Mouse (Mus musculus): ENCODE measurements at regions not wholly inside any gene's neighbourhood (a gene's known extent, or its start where the extent isn't known, plus 50 kb on each side); places are given as distances from the start of the nearest gene placed in this dataset.

DNA sequence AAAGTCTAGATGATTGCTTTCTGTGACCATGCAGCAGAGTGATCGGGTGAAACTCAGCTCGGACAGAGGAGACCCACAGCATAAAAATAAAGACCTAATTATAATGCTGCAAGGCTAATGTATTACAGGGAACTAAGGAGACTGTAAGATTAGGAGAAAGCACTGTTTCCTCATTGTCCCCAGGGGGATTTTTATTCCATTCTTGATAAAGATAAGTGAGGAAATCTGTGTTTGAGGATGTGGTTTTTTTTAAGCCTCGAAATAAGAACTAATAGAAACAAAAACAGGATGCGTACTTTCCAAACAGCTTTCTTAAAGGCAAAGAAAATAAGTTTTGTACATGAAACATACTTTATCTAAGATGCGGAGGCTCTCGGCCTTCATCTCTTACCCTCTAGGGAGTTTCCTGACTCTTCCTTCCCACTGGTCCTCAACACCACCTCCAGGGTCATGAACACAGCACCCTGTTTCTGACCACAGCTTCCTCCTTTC, 94.8 kb downstream of the Hs3st3b1 start:
- no peak for DNase-seq (ENCODE audit: low read depth, low spot score)

DNA sequence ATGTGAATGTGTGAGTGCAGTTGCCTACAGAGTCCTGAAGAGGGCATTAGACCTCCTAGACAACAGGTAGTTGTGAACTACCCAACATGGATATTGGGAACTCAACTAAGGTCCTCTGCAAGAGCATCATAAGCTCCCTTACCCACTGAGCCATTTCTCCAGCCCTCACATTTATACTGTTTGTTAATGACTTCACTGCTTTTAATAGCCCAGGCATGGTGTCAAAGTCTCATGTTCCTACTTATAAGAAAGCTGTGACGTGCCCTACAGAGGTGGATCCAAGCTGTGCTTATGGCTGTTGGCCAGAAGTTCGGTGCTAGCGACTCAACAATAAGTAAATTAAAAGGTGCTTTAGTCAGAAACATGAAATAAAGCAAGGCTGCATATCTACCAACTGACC, 88.6 kb downstream of the Hs3st3b1 start:
- DNase-seq (ENCODE audit: low read depth, low spot score) = no peak

DNA sequence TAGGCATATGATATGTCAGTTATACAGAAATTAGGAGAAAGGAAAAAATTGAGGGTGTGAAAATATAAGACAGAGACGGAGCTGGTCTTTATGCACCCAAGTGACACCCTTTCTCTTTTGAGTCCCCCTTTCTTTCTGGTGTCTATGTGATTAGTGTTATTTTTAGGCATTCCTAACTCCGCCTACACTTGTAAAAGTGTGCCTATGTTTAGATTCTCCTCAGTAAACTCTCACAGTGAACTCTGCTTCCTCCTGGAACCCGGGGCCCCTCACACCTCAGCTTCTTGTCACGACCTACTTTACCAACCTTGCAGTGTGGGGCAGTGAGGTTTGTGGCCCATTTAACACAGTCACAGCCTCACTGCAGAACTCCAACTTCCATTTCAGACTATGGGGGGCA, 88.0 kb downstream of the Hs3st3b1 start:
- DNase-seq (ENCODE audit: low read depth, low spot score) = no peak

GRCm38 (mm10) chr11:63834631-63835030, 87.5 kb downstream of the Hs3st3b1 start:
- no peak for DNase-seq (ENCODE audit: low read depth, low spot score)

Data from forelimb bud, embryonic 11.5 days (tissue).